Mouse (Mus musculus): ENCODE measurements at regions not wholly inside any gene's neighbourhood (a gene's known extent, or its start where the extent isn't known, plus 50 kb on each side); places are given as distances from the start of the nearest gene placed in this dataset. TPM values are rescaled to one million over a fixed set of nuclear protein-coding genes. Genes with fewer than 3 reads are reported as not detected.

DNA sequence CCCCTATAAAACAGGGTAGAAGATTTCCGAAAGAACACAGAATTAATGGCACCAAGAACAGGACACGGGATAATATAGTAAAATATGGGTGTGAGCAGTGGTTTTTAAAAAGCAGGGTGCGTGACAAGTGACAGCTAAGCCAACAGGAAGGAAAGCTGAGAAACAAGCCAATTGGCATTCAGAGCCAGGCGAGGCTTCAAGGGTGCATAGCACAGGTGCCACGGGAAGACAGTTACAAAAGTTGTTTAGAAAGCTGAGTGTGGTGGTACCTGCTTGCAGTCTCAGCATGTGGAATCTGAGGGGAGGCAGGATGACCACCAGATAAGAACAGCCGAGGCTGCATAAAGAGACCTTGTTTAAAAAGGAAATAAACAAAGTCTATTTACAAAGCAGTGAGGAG lies 270.7 kb downstream of the Gm19410 start:
- ATAC-seq (ENCODE audit: insufficient read depth) = no peak
- WGBS = 37% methylated on average over 6 of the region's 6 CpGs
- no peak for TF ChIP-seq CTCF (IDR thresholded peaks at IDR 0.05; ENCODE audit: low read depth)
- H3K27ac ChIP-seq (ENCODE audit: low read depth) = no peak overlapping the region
- no peak overlapping the region for H3K9ac ChIP-seq
- no peak overlapping the region for H3K4me3 ChIP-seq (ENCODE audit: low read depth, low read length)
- no peaks in the 10 kb centered on the region for H3K4me1 ChIP-seq (ENCODE audit: insufficient read depth)
- no peaks in the 10 kb centered on the region for H3K9me3 ChIP-seq (ENCODE audit: low read depth, low read length)
- DNase-seq = no peak
- no peaks in the 10 kb centered on the region for H3K36me3 ChIP-seq (ENCODE audit: insufficient read depth)
- H3K4me2 ChIP-seq = no peak overlapping the region
- H3K27me3 ChIP-seq (ENCODE audit: insufficient read depth, low read length) = no peaks in the 10 kb centered on the region

DNA sequence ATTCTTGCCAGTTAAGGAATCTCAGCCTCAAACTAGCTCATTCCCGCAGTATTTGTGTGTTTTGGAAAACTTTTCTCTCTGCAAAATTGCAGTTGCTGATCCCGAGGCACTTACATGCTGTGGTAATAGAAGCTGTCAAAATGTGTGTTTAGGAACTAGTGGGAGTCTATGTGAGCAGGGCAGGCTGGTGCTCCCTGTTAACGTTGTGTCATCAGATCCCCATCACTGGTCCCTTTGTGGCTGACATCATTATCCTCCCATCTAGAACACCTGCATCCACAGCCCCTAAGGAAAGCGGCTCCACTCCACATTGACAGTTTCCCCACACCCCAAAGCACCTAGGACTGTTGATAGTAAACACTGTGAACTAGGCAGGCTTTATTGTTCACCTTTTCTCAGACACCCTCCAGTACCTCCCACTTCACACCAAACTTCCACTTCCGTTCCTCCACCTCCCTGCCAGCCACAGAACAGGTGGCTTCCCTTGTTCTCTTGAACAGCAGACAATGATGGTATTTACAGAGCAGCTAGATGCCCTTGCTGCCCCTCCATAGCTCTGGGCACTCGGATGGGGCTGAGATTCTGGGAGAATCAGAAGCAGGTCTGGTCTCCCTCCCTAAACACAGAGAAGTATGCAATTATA lies 275.8 kb downstream of the Gm19410 start:
- H3K27ac ChIP-seq (ENCODE audit: low read depth) = no peak overlapping the region
- no peaks in the 10 kb centered on the region for H3K9me3 ChIP-seq (ENCODE audit: low read depth, low read length)
- ATAC-seq (ENCODE audit: insufficient read depth) = no peak
- H3K27me3 ChIP-seq (ENCODE audit: insufficient read depth, low read length) = no peaks in the 10 kb centered on the region
- no peaks in the 10 kb centered on the region for H3K4me1 ChIP-seq (ENCODE audit: insufficient read depth)
- no peak for DNase-seq
- no peak for TF ChIP-seq CTCF (IDR thresholded peaks at IDR 0.05; ENCODE audit: low read depth)
- H3K4me3 ChIP-seq (ENCODE audit: low read depth, low read length) = no peak overlapping the region
- no peak overlapping the region for H3K4me2 ChIP-seq
- H3K9ac ChIP-seq = no peak overlapping the region
- WGBS = 60% methylated on average over 6 of the region's 6 CpGs
- no peaks in the 10 kb centered on the region for H3K36me3 ChIP-seq (ENCODE audit: insufficient read depth)

DNA sequence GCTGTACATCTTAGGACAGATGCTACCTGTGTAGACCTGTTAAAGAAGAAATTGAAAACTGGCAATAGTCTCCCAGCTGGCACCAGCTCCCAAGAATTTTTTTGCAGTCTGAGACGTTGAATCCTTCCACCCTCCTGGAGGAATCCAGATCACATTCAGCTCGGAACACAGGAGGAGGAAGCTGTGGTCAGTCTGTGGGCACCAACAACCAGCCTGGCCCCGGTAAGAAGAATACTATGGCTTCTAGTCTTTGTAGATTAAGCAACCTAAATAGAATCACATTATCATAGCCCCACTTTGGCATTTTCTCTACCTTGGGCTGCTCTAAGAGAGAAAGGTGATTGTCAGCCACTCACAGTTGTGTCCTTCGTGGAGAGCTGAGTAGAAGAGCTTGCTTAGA lies 277.0 kb downstream of the Gm19410 start:
- Histone ChIP-seq H3K9me3 (ENCODE audit: low read depth, low read length) (no peaks in the 10 kb centered on the region), H3K27ac (ENCODE audit: low read depth) (no peak overlapping the region), H3K4me2 (no peak overlapping the region), H3K9ac (no peak overlapping the region), H3K4me3 (ENCODE audit: low read depth, low read length) (no peak overlapping the region), H3K27me3 (ENCODE audit: insufficient read depth, low read length) (no peaks in the 10 kb centered on the region), H3K36me3 (ENCODE audit: insufficient read depth) (no peaks in the 10 kb centered on the region), H3K4me1 (ENCODE audit: insufficient read depth) (no peaks in the 10 kb centered on the region)
- DNase-seq = no peak
- no peak for TF ChIP-seq CTCF (IDR thresholded peaks at IDR 0.05; ENCODE audit: low read depth)
- ATAC-seq (ENCODE audit: insufficient read depth) = no peak
- WGBS = 79% methylated on average over 4 of the region's 4 CpGs

Small RNAs in the stretch of these regions (microRNA-seq; reads per million reads assigned to microRNA genes)
- not detected for gene Gm22030 (ENCODE audit: borderline number of aligned reads)

All from lung, embryonic 14.5 days (tissue).